8 mouse cellular contexts compared by ENCODE assay signal in the genomic region with DNA sequence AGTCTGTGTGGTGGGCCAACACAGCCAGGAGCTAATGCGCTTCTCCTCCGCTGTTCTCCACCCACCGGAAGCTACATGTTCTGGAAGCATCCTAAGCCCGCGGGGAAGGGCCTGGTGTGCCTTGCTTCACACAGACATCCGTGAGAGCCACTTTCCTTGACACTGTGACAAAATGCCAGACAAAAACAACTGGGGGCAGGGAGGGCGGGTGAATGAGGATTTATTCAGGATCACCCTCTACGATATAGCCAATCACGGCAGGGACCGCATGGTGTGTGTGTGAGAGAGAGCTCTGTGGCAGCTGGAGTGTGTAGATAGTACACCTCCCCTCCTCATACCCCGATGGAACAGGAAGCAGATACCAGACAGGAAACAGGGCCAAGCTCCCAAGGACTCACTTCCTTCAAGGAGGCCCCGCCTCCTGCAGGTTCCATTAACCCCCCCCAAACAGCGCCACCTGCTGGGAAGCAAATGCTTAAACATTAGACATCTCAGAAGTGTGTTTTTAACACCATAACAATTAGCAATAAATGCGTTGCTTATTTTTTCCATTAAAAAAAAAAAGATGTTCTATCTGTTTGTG. TPM values are rescaled to one million over a fixed set of nuclear protein-coding genes. Genes with fewer than 3 reads are reported as not detected.
DNase-seq lines count a peak whose midpoint lies in the region; ATAC-seq and TF ChIP-seq lines count a peak whose summit lies in the region.

No protein-coding gene starts in this region.

- DNase-seq in CH12.LX (ENCODE audit: extremely low read depth) (peak; percentile 53), MN1 (ENCODE audit: low spot score) (no peak)
- peak; percentile 30 for DNase-seq in adrenal gland, adult 8-10 months
- peak; percentile 67 for DNase-seq in heart, postnatal 0 days (ENCODE audit: low spot score)
- DNase-seq in lung, adult 2 months = peak; percentile 34
- DNase-seq in thymus, adult 2 months = peak; percentile 51
- DNase-seq in forebrain, embryonic 11.5 days (ENCODE audit: low spot score) = no peak
- DNase-seq in layer of hippocampus, adult 18-20 months (ENCODE audit: low spot score in 2 of 2) = no peak

- H3K79me2 ChIP-seq in CH12.LX (replicated peaks; ENCODE audit: control insufficient read depth, extremely low read depth, insufficient read depth, poor library complexity, severe bottlenecking) = no peaks in the 10 kb centered on the region

- H3K27ac ChIP-seq in CH12.LX (ENCODE audit: insufficient read depth, low read depth) = no peak overlapping the region
- peak overlapping the region; percentile 73 for H3K27ac ChIP-seq in heart, postnatal 0 days (ENCODE audit: low read depth)
- H3K27ac ChIP-seq in thymus, adult 2 months (ENCODE audit: control insufficient read depth, insufficient read depth, low read length) = no peak overlapping the region
- H3K27ac ChIP-seq in forebrain, embryonic 11.5 days (ENCODE audit: low read depth, low read length) = no peak overlapping the region

- dilution Hi-C loops in CH12.LX (cut with MboI; ENCODE audit: extremely low pct_ligation_motif_present, extremely low pct_unique_long_range_greater_than_20kb, low sequenced_read_pairs) = no loop called here

- no peaks in the 10 kb centered on the region for H3K27me3 ChIP-seq in CH12.LX (replicated peaks)
- no peaks in the 10 kb centered on the region for H3K27me3 ChIP-seq in heart, postnatal 0 days (ENCODE audit: control insufficient read depth, insufficient read depth, low read length)
- no peaks in the 10 kb centered on the region for H3K27me3 ChIP-seq in thymus, adult 2 months (ENCODE audit: control insufficient read depth, insufficient read depth, low read length)
- H3K27me3 ChIP-seq in forebrain, embryonic 11.5 days (ENCODE audit: control insufficient read depth, insufficient read depth, low read length) = no peaks in the 10 kb centered on the region

- H3K4me3 ChIP-seq in CH12.LX (replicated peaks in 1 of 3; ENCODE audit: low read depth in 2 of 3, low read length in 2 of 3, poor library complexity in 1 of 3) = no peak overlapping the region
- H3K4me3 ChIP-seq in heart, postnatal 0 days (ENCODE audit: low read depth, low read length) = no peak overlapping the region
- H3K4me3 ChIP-seq in lung, adult 2 months (replicated peaks; ENCODE audit: extremely low read depth, low read depth, low read length) = no peak overlapping the region
- 0 out of 2 replicates have a peak overlapping the region, but pooled peaks have one; percentile 10 for H3K4me3 ChIP-seq in thymus, adult 2 months (ENCODE audit: control insufficient read depth, insufficient read depth, low read length)
- H3K4me3 ChIP-seq in forebrain, embryonic 11.5 days (ENCODE audit: low read depth, low read length) = no peak overlapping the region

- H3K4me2 ChIP-seq in CH12.LX (ENCODE audit: insufficient read depth, low read depth, poor library complexity, severe bottlenecking) = no peak overlapping the region
- H3K4me2 ChIP-seq in heart, postnatal 0 days (ENCODE audit: low read depth, low read length) = no peak overlapping the region
- H3K4me2 ChIP-seq in forebrain, embryonic 11.5 days (ENCODE audit: low read depth, low read length, severe bottlenecking) = no peak overlapping the region

- TF ChIP-seq POLR2A in CH12.LX (IDR thresholded peaks at IDR 0.05; ENCODE audit: low read depth, low read length) = no peak
- TF ChIP-seq POLR2A in lung, adult 2 months (IDR thresholded peaks at IDR 0.05; ENCODE audit: borderline replicate concordance, extremely low read depth, low read depth, low read length) = peak; percentile 55; the same call in 1 of the 2 replicates
- TF ChIP-seq POLR2A in thymus, adult 2 months (IDR thresholded peaks at IDR 0.05; ENCODE audit: control insufficient read depth, extremely low read depth, insufficient read depth, low read length, poor library complexity) = no peak

- H3K9me3 ChIP-seq in CH12.LX (replicated peaks; ENCODE audit: low read length) = peaks cover 4% of the 10 kb centered on the region
- no peaks in the 10 kb centered on the region for H3K9me3 ChIP-seq in heart, postnatal 0 days (replicated peaks; ENCODE audit: control insufficient read depth, low read length)
- no peaks in the 10 kb centered on the region; the same call in 1 of the 2 replicates for H3K9me3 ChIP-seq in forebrain, embryonic 11.5 days (ENCODE audit: control insufficient read depth, low read length)

- peak; percentile 86 for ATAC-seq in heart, postnatal 0 days (ENCODE audit: insufficient read depth, low read depth)
- no peak for ATAC-seq in forebrain, embryonic 11.5 days (replicated peaks; ENCODE audit: low FRiP score)

- TF ChIP-seq EP300 in CH12.LX (IDR thresholded peaks at IDR 0.05; ENCODE audit: low read length) = no peak
- no peak for TF ChIP-seq EP300 in heart, postnatal 0 days (IDR thresholded peaks at IDR 0.05; ENCODE audit: low read depth)

- TF ChIP-seq RAD21 in CH12.LX (IDR thresholded peaks at IDR 0.05; ENCODE audit: low read depth, low read length) = no peak; the same call in 1 of the 2 replicates

- H3K9ac ChIP-seq in CH12.LX (ENCODE audit: insufficient read depth, low read depth) = no peak overlapping the region
- H3K9ac ChIP-seq in heart, postnatal 0 days (replicated peaks; ENCODE audit: low read depth, low read length) = no peak overlapping the region
- H3K9ac ChIP-seq in forebrain, embryonic 11.5 days (ENCODE audit: low read length) = no peak overlapping the region

- 69% methylated on average over 14 of the region's 14 CpGs for WGBS in heart, postnatal 0 days
- 53% methylated on average over 14 of the region's 14 CpGs for WGBS in lung, adult 2 months
- WGBS in thymus, adult 2 months = 45% methylated on average over 14 of the region's 14 CpGs
- WGBS in forebrain, embryonic 11.5 days = 90% methylated on average over 14 of the region's 14 CpGs

- H3K4me1 ChIP-seq in CH12.LX (ENCODE audit: control insufficient read depth in 1 of 2, insufficient read depth in 2 of 2) = peaks cover 0 to 7% of the 10 kb centered on the region in 2 experiments; a peak in 2 of 4 replicates
- H3K4me1 ChIP-seq in heart, postnatal 0 days (ENCODE audit: control insufficient read depth, insufficient read depth) = no peaks in the 10 kb centered on the region
- peaks cover 19% of the 10 kb centered on the region for H3K4me1 ChIP-seq in lung, adult 2 months (ENCODE audit: control insufficient read depth, insufficient read depth, low read length)
- H3K4me1 ChIP-seq in thymus, adult 2 months (replicated peaks; ENCODE audit: control insufficient read depth, insufficient read depth, low read length) = peaks cover 10% of the 10 kb centered on the region
- no peaks in the 10 kb centered on the region for H3K4me1 ChIP-seq in forebrain, embryonic 11.5 days (replicated peaks; ENCODE audit: control insufficient read depth, insufficient read depth, low read length)

- TF ChIP-seq CTCF in CH12.LX (conservative IDR thresholded peaks at IDR 0.05 in 1 of 2, IDR thresholded peaks at IDR 0.05 in 1 of 2; ENCODE audit: low read depth in 2 of 2, low read length in 2 of 2) = peak; percentile 45 to 49; a peak in 3 of 4 replicates
- peak; percentile 53 for TF ChIP-seq CTCF in heart, postnatal 0 days (IDR thresholded peaks at IDR 0.05; ENCODE audit: low read depth)
- TF ChIP-seq CTCF in lung, adult 2 months (IDR thresholded peaks at IDR 0.05; ENCODE audit: insufficient read depth, low read length) = 0 out of 2 replicates have a peak, but pooled peaks have one; percentile 24
- 0 out of 2 replicates have a peak, but pooled peaks have one; percentile 29 for TF ChIP-seq CTCF in thymus, adult 2 months (IDR thresholded peaks at IDR 0.05; ENCODE audit: borderline replicate concordance, control insufficient read depth, extremely low read depth, insufficient read depth, low read length, poor library complexity)

- in situ Hi-C loops in CH12.LX (cut with MboI; ENCODE audit: low pct_ligation_motif_present, low pct_unique_long_range_greater_than_20kb, low sequenced_read_pairs) = no loop called here

- no peaks in the 10 kb centered on the region for H3K36me3 ChIP-seq in CH12.LX (replicated peaks in 1 of 2; ENCODE audit: control insufficient read depth in 1 of 2, insufficient read depth in 1 of 2, low read length in 1 of 2)
- H3K36me3 ChIP-seq in heart, postnatal 0 days (replicated peaks; ENCODE audit: control insufficient read depth, insufficient read depth, low read length) = no peaks in the 10 kb centered on the region
- H3K36me3 ChIP-seq in thymus, adult 2 months (ENCODE audit: control insufficient read depth, insufficient read depth, low read length) = no peaks in the 10 kb centered on the region
- H3K36me3 ChIP-seq in forebrain, embryonic 11.5 days (ENCODE audit: control insufficient read depth, insufficient read depth, low read length) = no peaks in the 10 kb centered on the region

TF ChIP-seq in CH12.LX, 34 proteins besides CTCF, POLR2A, EP300 and RAD21:
- no peak for TF ChIP-seq MXI1 (IDR thresholded peaks at IDR 0.05; ENCODE audit: low read depth, low read length)
- TF ChIP-seq SMC3 (IDR thresholded peaks at IDR 0.05; ENCODE audit: low read depth, low read length) = peak; percentile 15; the same call in 1 of the 2 replicates
- no peak for TF ChIP-seq KAT2A (IDR thresholded peaks at IDR 0.05; ENCODE audit: insufficient replicate concordance, low read length)

RNA-seq across cellular contexts. Expression of gene Ctnnb1, which starts 14.0 kb away (rescaled TPM):
- 197 and 212 TPM in 2 replicates for total RNA-seq in CH12.LX (2012; rRNA removed)
- total RNA-seq in CH12.LX (2014; rRNA removed) = 361 and 383 TPM in 2 replicates
- 290 and 292 TPM in 2 replicates for polyA plus RNA-seq in CH12.LX (2012; ENCODE audit: insufficient read length, low read depth)
- 100 to 1,000 TPM; 868 to 952 (median 900) TPM for total RNA-seq in adrenal gland, adult 8-10 months (2022)
- 720 and 857 TPM in 2 replicates for total RNA-seq in heart, postnatal 0 days (2014; rRNA removed; ENCODE audit: low replicate concordance)
- 203 and 214 TPM in 2 replicates for polyA plus RNA-seq in heart, postnatal 0 days (2015; fragmentation: Nextera tagmentation; extraction: Ambion mirVana)
- 149 and 203 TPM in 2 replicates for polyA plus RNA-seq in lung, adult 2 months (2012; rRNA removed)
- polyA plus RNA-seq in thymus, adult 2 months (2012; rRNA removed) = 115 and 117 TPM in 2 replicates
- polyA plus RNA-seq in forebrain, embryonic 11.5 days (2014; fragmentation: Nextera tagmentation; extraction: Ambion mirVana) = 861 and 912 TPM in 2 replicates
- 100 to 1,000 TPM; 485 to 511 TPM for total RNA-seq in layer of hippocampus, adult 18-20 months (2021)

Comparison
In these comparisons a context has a peak if more than half of its experiments do, and no peak if none do; other contexts are left out.
1. DNase-seq: peak in CH12.LX (single experiment), adrenal gland, adult 8-10 months (single experiment), heart, postnatal 0 days (single experiment), lung, adult 2 months (single experiment) and thymus, adult 2 months (single experiment); none in forebrain, embryonic 11.5 days (single experiment), layer of hippocampus, adult 18-20 months (0 of 2) and MN1 (single experiment).
2. Peak in every context shown above with its lines, with median percentiles within 50 percentile points of each other: CTCF ChIP-seq.